Mouse (Mus musculus): ENCODE measurements around the gene Htra1.

GRCm38 (mm10) chr7:130938896-130939295 lies 3.0 kb downstream of the Htra1 start:
- no peak for TF ChIP-seq CTCF (IDR thresholded peaks at IDR 0.05; ENCODE audit: low read depth, low read length)
- TF ChIP-seq TAL1 (conservative IDR thresholded peaks at IDR 0.05; ENCODE audit: low read depth, low read length) = no peak
- TF ChIP-seq GATA1 (IDR thresholded peaks at IDR 0.05; ENCODE audit: borderline replicate concordance, low read length) = no peak
- TF ChIP-seq POLR2AphosphoS5 (IDR thresholded peaks at IDR 0.05; ENCODE audit: insufficient replicate concordance, low read depth, low read length) = no peak
- TF ChIP-seq GATA2 (IDR thresholded peaks at IDR 0.05; ENCODE audit: borderline replicate concordance, low read depth, low read length) = no peak
